Comparison of ENCODE assay signal across 19 mouse cellular contexts in genomic region chr14:78539821-78540220, GRCm38 (mm10). TPM values are rescaled to one million over a fixed set of nuclear protein-coding genes. Genes with fewer than 3 reads are reported as not detected.
A peak's percentile ranks its signal among the peaks of the same experiment; 100 is the strongest.
DNase-seq lines count a peak whose midpoint lies in the region; ATAC-seq and TF ChIP-seq lines count a peak whose summit lies in the region.
"Had no signal": no experiment of that assay in that cellular context is flagged by ENCODE, and none has a peak within 500 bp of the region (broad histone marks: within the 10 kb centered on the region; RNA-seq: fewer than 3 reads in every experiment).

No protein-coding gene starts in this region.

- no peaks in the 10 kb centered on the region for H3K9me3 ChIP-seq in heart, embryonic 10.5 days
- no peaks in the 10 kb centered on the region for H3K9me3 ChIP-seq in midbrain, embryonic 11.5 days (ENCODE audit: control insufficient read depth, low read length)
- H3K9me3 ChIP-seq in midbrain, postnatal 0 days (ENCODE audit: low read length): no peaks in the 10 kb centered on the region

- WGBS in heart, embryonic 10.5 days: 97% methylated on average over 1 of the region's 1 CpGs
- WGBS in midbrain, embryonic 11.5 days: 94% methylated on average over 1 of the region's 1 CpGs
- WGBS in midbrain, postnatal 0 days: 96% methylated on average over 1 of the region's 1 CpGs

- no peak overlapping the region for H3K27ac ChIP-seq in heart, embryonic 10.5 days
- H3K27ac ChIP-seq in midbrain, embryonic 11.5 days (ENCODE audit: low read depth, low read length): no peak overlapping the region
- H3K27ac ChIP-seq in midbrain, postnatal 0 days (ENCODE audit: low read depth, low read length): no peak overlapping the region

- H3K4me3 ChIP-seq in heart, embryonic 10.5 days: no peak overlapping the region
- no peak overlapping the region for H3K4me3 ChIP-seq in midbrain, embryonic 11.5 days (ENCODE audit: low read depth, low read length)
- H3K4me3 ChIP-seq in midbrain, postnatal 0 days (ENCODE audit: low read depth, low read length): no peak overlapping the region

- H3K4me2 ChIP-seq in midbrain, embryonic 11.5 days: no peak overlapping the region
- H3K4me2 ChIP-seq in midbrain, postnatal 0 days (ENCODE audit: low read depth, low read length, poor library complexity, severe bottlenecking): no peak overlapping the region

- TF ChIP-seq CTCF in midbrain, postnatal 0 days (IDR thresholded peaks at IDR 0.05): no peak

- H3K4me1 ChIP-seq in heart, embryonic 10.5 days: peaks cover 12% of the 10 kb centered on the region
- H3K4me1 ChIP-seq in midbrain, embryonic 11.5 days (ENCODE audit: control insufficient read depth, insufficient read depth, low read length): peaks cover 10% of the 10 kb centered on the region
- H3K4me1 ChIP-seq in midbrain, postnatal 0 days (ENCODE audit: insufficient read depth, low read length): no peaks in the 10 kb centered on the region

- H3K36me3 ChIP-seq in heart, embryonic 10.5 days: no peaks in the 10 kb centered on the region
- H3K36me3 ChIP-seq in midbrain, embryonic 11.5 days (ENCODE audit: control insufficient read depth, insufficient read depth, low read length): no peaks in the 10 kb centered on the region
- H3K36me3 ChIP-seq in midbrain, postnatal 0 days (ENCODE audit: insufficient read depth, low read length): no peaks in the 10 kb centered on the region
- H3K36me3 ChIP-seq: G1E had no signal

- H3K9ac ChIP-seq in midbrain, embryonic 11.5 days (ENCODE audit: low read length): no peak overlapping the region
- no peak overlapping the region for H3K9ac ChIP-seq in midbrain, postnatal 0 days (replicated peaks; ENCODE audit: low read length, poor library complexity, severe bottlenecking)

- no peaks in the 10 kb centered on the region for H3K27me3 ChIP-seq in heart, embryonic 10.5 days (ENCODE audit: insufficient read depth, poor library complexity, severe bottlenecking)
- no peaks in the 10 kb centered on the region for H3K27me3 ChIP-seq in midbrain, embryonic 11.5 days (ENCODE audit: control insufficient read depth, insufficient read depth, low read length)
- H3K27me3 ChIP-seq in midbrain, postnatal 0 days (ENCODE audit: insufficient read depth, low read length): no peaks in the 10 kb centered on the region
- H3K27me3 ChIP-seq: CH12.LX, Patski had no signal

- DNase-seq in heart, adult 11 months: peak; percentile 66
- DNase-seq in heart, embryonic 10.5 days (ENCODE audit: low spot score): no peak
- peak; percentile 57 for DNase-seq in midbrain, embryonic 11.5 days (ENCODE audit: low spot score, missing footprints)
- no peak for DNase-seq in midbrain, postnatal 0 days (ENCODE audit: low spot score)
- DNase-seq: adrenal gland, adult 2 months; adrenal gland, adult 8-10 months; adrenal gland, postnatal 10 days; adrenal gland, postnatal 14 days; adrenal gland, postnatal 25 days; adrenal gland, postnatal 36 days; B cell, adult 2 months; cerebellum, adult 11 months; cerebellum, adult 11-12 months; cerebellum, adult 18-20 months had no signal

- ATAC-seq in midbrain, embryonic 11.5 days (ENCODE audit: low FRiP score): no peak
- ATAC-seq in midbrain, postnatal 0 days (ENCODE audit: low FRiP score): no peak
- ATAC-seq: activated CD4-positive, CD25-positive, alpha-beta regulatory T cell, adult 4 months; CD4-positive, CD25-positive, alpha-beta regulatory T cell, adult 4 months; Patski had no signal

RNA-seq across cellular contexts. Expression of gene Akap11, which starts 3.2 kb away (rescaled TPM):
- polyA plus RNA-seq in heart, embryonic 10.5 days (2016; fragmentation: Nextera tagmentation; extraction: Ambion mirVana): 14.3 and 15.6 TPM in 2 replicates
- polyA plus RNA-seq in midbrain, embryonic 11.5 days (2014; fragmentation: Nextera tagmentation; extraction: Ambion mirVana): 17.6 and 22.4 TPM in 2 replicates
- total RNA-seq in midbrain, postnatal 0 days (2014; rRNA removed): 83.0 and 115 TPM in 2 replicates
- 27.4 and 33.5 TPM in 2 replicates for polyA plus RNA-seq in midbrain, postnatal 0 days (2015; fragmentation: Nextera tagmentation; extraction: Ambion mirVana)

Comparison
In these comparisons a context has a peak if more than half of its experiments do, and no peak if none do; other contexts are left out.
1. DNase-seq: peak in heart, adult 11 months (single experiment) and midbrain, embryonic 11.5 days (single experiment); none in heart, embryonic 10.5 days (single experiment) and midbrain, postnatal 0 days (single experiment).